Mouse (Mus musculus) ZHBTc4 (cell line): ENCODE measurements around the gene Usp48.

Experiments
- DNase-seq: peaks from one replicate; pipeline ENCODE4 v3.0.0-alpha.2; 2011; ENCODE audit warnings: low read depth, low spot score

Usp48 gene

DNA sequence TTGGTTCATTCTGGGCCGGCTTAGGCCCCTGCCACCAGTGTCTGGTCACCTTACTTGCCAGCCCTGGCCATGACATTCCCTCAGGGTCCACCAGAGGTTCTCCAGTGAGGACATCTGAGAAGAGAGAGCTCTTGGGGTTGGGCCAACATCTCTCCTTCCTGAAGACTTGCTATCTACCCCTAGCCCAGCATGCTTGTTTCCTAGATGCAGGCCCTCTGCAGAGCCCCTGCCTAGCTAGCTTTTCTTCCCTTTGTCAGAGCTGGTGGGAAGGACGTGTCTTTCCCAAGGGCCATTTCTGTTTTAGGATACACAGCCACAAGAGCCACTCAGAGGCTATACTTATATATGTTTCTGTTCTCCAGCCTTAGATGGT is 67.5 kb downstream of the Usp48 start:
- no peak for DNase-seq

DNA sequence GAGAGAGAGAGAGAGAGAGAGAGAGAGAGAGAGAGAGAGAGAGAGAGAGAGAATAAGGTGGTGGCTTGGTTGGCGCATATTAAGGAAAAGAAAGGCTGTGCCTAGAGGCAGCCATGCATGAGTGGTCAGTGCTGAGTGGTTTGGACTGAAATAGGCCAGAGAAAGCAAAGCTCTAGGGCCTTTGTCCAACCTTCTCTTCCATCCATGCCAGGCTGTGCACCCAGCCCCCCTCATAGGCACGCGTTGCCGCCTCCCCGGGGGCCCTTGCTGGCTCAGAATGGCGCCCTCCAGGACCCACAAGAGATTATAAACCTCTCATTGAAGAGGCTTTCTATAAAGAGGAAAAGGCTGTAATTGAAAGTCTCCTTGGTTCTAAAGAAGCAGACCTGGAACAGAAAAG is 68.0 kb downstream of the Usp48 start:
- DNase-seq = no peak

DNA sequence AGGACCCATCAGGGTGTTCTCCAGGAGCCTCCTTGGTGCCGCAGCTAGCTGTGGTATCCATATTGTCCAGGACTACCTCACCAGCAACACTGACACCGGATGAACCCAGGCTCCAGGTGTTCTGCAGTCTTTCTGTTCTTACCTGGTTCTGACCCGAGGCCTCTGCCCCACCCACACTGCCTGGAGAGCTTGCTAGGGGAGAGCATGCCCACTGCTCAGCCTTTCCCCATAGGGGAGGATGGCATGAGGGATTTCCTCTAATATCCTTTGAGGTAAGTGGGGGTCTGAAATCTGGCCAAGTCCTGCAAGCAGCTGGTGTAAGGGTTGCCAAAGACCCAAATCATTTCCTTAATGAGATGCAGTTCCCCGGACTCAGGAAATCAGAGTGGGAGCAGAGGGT is 69.9 kb downstream of the Usp48 start:
- DNase-seq = no peak

DNA sequence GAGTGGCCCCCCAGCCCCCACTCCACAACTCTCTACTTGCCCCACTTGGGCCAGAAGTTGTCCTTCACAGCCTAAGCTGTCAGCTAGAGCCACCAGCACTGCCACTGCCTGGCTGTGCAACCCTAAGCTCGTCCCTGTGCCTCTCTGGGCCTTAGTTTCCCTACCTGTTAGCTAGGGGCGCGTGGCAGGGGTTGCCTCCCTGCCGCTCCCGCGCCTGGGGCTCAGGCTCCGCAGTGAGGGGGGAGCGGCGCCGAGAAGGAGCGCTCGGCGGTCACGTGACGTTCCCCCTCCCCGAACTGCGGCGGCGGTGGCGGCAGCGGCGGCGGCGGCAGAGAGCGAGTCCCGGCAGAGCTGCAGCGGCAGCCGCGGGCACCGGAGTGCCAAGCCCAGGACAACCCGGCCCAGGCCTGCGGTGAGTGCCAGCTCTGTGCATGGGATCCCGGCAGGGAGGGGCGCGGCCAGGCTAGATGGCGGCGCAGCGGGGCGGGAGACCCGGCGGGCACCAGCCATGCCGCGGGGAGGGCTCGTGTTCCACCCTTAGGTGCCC is 71.0 kb downstream of the Usp48 start, which contains the start of gene Rap1gap:
Gene Rap1gap (plus strand): TSS at position 294 of the 547 bp plus-strand sequence.
- peak; percentile 72 for DNase-seq

DNA sequence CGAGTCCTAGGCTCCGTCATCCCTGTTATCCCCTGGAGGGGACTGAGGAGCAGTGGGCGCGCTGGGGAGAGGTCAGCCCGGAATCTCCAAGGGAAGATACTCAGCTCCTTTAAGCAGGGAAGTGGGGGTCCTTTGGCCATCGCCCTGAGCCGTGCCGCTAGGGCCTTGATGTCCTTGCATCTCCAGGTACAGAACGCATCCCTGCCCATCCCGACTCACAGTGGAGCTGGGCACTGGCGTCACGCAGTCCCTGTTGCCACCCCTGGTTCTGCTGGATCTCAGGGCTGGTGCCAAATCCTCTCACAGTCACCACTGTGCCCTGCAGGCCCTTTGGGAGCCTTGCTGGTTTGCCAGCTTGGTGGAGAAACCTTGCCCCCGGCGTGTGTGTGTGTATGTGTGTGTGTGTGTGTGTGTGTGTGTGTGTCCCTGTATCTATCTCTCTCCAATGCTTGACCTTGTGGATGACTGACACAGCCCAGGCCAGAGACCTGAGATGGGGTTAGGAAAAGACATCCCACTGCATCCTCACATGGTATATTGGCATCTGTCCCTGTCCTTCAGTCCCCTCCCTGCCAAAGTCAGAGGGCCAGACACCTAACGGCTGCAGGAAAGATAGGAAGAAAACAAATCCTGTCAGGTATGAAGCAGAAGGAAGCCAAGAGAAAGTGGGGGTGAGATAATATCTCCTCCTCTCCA is 71.6 kb downstream of the Usp48 start:
- DNase-seq = no peak

DNA sequence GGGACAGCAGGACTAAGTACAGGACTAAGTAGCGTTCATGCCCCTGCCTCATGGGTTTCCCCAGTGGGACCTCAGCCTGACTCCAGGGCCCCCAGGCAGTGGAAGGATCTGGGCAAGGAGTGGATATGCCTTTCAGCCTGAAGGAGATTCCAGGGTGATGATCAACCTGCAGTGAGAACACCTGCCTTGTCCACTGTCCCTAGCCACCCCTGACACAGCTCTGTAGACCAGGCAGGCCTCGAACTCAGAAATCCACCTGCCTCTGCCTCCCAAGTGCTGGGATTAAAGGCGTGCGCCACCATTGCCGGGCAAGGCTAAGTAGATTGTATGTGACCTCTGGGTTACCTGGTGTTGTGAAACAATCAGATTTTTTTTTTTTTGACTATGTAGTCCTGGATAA is 72.2 kb downstream of the Usp48 start:
- DNase-seq = no peak

DNA sequence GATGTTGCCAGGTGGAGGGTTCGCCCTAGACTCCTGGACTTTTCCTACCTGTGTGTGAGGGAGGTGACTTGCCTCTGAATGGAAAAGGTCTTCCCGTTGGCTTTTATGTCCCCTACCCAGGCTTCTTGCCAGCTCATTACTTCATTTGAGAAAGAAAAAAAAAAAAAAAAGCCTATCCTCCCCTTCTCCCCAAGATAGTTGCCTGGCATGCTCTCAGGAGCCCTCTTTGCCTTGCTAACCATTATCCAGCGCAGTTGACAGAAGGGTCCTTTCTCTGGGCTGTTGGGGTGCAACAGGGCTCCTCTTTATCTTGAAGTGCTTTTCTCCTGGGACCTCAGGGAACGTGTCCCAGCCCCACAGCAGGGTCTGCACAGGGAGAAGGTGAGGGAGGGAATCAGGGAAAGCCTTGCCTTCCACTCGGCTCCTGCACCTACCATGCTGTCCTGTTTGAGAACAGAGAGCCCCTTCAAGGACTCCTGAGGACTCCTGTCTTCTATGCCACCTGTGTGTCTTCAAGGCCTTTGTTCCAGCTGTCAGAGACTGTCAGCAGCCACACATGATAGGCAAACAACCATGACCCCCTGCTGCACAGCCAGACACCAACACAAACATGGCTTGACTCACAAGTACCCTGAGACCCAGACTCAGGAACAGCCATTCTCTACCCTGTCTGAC is 72.9 kb downstream of the Usp48 start:
- no peak for DNase-seq

DNA sequence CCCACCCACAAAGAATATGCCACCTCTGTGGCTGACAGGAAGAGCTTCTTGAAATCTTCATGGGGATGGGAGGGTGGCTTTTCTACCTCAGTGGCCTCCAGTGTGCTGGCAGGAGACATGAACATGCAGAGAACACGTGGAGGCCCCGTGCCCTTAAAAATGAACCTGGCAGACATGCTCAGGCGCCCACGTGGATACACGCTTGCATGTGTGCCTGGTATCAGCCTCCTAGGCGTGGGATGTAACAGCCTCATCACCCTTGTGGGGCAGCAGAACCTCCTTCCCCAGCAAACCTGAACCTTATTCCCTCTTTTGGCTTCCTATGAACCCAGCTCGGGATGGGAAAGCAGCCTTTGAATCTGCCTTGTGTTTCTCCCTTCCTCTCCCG is 73.4 kb downstream of the Usp48 start:
- no peak for DNase-seq

DNA sequence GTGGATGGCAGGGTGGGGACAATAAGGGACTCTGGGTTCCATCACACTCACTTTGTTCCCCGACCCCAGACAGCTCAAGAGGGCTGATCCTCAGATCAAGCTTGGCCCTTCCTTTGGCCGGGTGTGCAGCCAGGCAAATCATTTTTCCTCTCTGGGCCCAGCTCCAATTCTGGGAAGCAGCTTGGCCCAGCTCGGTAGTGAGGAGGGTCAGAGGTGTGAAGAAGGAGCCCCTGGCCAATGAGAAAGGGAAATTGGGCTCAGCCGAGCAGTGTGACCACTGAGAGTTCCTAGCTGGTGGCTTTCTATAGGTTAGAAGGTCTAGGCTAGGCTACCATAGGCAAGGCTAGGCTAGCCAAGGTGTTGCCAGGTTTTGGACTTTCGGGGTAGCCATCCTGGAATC is 74.2 kb downstream of the Usp48 start:
- DNase-seq = no peak

DNA sequence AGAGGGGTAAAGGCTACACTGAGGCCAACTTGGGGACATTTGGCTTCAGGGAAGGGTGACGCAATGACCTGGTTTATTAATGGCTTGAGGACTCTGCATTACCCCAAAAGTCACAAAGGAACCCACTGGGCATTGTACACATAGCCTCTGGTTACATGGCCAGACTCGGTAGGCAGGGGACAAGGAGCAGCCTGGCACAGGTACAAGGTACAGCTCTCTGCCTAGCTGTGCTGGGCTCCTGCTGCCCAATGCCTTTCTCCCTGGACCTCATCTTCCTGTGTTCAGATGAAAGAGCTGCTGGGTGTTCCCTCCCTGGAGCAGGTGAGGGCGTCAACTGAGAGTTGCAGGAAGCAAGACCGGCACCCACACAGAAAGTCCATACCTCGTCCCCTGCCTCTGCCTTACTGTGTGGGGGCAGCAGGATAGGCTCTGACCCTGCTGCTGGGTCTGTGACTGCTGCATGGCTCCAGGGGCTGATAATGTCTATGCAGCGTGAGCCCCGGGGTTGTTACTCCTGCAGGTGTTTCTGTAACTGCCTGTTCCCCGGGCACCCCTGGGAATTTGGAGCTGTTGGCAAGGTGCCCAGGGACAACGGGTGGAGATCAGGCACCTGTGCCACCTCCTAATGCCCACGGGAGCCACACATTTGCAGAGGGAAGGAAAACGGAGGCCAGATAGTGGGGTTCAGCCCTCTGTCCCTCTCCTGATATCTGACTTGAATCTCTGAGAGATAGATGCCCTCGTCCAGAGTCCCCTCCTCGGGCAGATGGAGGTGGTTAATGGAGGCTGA is 78.4 kb downstream of the Usp48 start:
- no peak for DNase-seq

DNA sequence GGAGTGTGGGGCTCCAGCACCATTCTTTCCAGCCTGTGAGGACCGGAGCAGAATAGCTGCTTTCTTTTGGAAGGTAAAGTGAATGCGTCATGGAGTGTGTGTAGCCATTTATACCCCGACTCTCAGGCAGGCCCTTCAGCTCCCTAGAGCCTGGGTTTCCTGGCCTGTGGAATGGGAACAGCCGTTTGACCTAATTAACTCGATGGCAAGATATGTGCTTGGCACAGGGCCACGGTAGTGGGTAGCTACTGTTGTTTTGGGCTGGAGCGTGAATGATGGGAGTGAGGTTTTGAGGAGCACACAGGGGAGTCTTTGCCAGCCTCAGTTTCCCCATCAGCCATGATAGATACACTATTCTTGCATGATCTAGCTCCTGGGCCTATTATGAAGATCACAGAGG is 82.0 kb downstream of the Usp48 start:
- no peak for DNase-seq

DNA sequence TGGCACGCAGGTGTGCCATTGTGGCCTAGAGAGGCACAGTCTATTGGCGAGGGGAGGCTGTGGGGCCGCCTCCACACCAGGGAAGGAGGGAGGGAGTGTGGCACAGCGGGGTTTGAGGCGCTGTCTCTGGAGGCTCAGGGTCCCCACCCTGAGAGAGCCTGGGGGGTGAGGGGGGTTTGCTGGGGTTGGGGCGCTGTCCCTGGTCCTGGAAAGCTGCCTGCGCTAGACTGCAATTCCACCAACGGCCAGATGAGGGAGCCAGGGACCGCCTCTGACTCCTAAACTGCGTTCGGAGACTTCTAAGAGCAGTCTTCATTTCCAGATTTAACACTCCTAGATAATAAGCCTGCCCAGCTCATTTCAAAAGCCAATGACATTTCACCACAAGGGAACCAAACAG is 82.5 kb downstream of the Usp48 start:
- peak; percentile 82 for DNase-seq

DNA sequence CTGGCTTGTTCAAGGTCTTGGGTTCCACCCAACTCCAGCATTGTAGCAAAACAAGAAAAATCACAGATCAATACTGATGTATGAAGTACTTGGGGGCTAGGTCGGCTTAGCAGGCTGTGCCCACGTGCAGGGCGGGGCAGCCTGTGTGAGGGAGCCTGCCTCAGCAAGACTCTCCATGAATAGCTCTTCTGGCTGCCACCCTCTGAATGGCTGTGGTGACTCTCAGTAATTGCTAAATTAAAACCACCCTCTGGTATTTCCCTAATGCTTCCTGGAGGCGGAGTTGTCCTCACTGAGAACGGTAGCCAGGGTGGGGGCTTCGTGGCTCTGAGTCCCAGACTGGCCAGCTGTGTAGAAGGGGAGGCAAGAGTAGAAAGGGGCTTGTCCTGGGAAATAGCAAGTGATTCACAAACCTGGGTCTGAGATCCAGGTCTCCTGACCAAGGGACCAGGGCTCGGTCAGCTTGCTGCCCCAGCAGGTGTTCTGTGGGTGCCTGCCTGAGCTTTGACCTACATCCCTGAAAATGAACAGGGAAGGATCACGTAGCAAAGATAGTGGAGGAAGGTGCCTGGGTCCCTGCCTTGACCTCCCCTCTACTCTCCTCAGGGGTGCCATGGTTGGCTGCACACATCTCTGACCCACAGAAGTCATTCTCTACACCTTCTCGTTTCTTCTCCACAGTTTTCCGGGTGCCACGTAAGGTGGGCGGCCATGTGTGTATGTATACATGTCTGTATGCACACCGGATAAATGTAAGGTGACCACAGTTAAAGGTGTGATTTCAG is 83.3 kb downstream of the Usp48 start:
- no peak for DNase-seq

DNA sequence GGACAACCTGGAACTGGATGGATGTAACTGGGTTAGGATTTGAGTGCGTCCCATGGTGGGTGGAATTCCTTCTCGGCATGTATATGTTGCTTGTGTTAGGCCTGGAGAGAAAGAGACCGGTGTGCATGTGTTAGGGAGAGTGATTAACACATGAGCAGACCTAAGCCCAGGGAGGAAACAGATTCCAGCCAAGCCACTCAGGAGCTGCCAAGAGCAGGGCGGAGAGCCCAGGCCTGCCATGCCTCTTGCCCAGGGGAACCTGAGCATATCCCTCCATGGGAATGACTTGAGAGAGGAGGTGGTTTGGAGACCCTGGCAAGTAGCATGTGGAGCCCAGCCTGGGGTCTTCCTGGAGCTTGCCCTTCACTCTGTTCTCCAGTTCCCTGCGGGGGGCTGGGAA is 84.4 kb downstream of the Usp48 start:
- no peak for DNase-seq

DNA sequence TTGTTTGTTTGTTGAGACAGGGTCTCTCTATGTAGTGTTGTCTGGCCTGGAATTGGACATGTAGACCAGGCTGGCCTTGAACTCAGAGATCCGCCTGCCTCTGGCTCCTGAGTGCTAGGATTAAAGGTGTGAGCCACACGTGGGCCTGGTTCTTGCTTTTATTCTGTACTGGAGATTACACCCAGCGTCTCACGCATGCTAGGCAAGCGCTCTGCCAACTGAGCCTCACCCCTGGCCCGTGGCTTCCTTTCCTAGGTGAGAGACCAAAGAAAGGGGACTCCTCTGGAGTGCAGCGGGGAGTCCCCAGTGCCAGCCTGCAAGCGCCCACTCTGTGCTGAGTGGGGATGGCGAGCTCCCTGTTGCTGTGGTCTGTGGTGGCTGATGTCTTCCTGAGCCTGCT is 85.0 kb downstream of the Usp48 start:
- DNase-seq = no peak

DNA sequence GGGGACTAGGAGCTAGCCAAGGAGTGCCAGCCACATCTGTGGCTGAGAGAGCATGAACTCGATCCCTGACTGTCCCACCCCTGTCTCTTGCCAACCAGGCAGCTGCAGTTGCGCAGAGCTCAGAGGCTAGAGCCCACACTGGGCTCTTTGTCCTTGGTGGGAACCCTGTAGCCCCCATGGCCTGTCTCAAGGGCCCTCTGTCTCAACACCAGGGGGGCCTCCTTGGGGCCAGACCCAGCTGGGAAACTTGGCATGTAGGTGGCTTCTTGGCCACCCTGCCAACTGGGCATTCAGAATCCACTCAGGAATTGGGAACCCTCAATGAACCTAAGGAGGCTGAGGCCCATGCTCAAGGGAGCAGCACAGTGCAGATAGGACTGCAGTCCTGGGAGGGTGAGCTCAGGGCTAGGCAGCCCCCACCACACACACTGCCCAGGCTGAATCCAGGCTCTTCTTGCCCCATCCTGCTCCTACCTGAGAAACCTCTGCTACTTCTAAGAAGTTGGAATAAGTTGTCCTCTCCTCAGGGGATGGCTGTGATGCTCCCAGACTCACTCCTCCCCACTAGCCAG is 86.5 kb downstream of the Usp48 start:
- no peak for DNase-seq

DNA sequence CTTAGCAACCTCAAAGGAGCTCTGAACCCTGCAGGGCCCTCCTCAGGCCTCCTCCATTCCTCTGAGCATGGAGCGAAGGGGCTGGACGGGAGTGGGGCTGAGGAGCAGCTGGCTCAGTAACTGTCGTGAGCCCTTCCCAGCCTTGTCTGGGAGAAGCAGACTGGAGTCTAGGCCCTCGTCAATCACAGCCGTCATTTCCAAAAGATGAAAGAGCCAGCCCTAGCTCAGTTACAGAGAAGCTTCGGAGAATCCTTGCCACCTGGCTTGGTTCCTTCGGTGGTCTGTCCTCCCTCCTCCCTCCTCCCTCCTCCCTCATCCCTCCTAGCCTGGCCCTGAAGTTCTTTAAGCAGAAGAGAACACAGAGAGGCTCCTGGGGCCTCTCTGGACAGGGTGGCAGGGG is 87.2 kb downstream of the Usp48 start:
- no peak for DNase-seq

DNA sequence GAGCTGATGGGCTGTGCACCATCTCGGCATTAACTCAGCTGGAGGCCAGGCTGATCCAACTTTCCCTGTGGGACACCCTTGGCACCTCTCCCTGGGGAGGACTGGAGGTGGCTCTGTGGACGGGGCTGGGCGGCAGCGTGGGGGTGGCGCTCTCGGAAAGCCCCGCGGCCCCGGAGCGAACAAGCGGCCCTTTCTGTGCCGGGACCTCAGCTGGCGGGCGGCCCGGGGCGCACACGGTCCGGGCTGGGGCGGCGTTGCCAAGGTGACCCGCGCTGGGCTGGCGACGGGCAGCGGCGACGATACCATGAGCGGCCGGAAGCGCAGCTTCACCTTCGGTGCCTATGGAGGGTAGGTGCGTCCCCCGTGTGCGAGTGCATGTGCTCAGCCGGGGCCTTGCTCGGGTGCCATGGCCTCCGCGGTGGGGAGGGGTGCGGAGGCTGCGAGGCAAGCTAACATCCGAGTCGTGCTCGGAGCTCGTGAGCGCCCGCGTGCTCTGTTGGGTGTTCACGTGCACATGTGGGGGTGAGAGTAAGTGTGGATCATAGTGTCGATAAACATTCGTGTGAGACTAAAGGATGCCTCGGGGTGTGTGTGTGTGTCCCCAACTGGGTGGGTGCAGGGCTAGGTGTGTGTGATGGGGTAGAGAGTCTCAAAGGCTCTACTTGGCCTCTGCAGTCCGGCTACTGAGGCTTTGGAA is 88.0 kb downstream of the Usp48 start:
- DNase-seq = peak; percentile 48

DNA sequence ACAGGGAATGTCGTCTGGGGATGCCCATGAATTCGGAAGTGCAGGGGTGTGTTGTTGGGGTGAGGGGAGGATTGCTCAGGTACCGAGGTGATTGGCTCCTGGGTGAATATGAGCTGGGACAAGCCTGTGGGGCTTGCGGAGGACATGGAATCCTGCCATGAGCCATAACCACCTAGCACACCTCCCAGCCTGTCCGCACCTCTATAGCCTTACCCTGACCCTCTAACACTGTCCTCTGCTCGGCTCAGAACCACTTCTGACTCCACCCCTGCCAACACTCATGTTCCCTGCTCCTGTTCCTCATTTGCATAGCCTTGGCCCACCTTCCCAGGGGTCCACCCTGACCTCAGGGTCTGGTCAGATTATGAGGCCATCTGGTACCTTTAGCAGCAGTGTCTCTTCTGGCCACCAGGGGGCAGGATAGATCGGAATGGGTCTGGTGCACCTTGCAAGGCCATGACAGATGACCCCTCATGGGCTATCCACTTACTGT is 89.5 kb downstream of the Usp48 start:
- no peak for DNase-seq

DNA sequence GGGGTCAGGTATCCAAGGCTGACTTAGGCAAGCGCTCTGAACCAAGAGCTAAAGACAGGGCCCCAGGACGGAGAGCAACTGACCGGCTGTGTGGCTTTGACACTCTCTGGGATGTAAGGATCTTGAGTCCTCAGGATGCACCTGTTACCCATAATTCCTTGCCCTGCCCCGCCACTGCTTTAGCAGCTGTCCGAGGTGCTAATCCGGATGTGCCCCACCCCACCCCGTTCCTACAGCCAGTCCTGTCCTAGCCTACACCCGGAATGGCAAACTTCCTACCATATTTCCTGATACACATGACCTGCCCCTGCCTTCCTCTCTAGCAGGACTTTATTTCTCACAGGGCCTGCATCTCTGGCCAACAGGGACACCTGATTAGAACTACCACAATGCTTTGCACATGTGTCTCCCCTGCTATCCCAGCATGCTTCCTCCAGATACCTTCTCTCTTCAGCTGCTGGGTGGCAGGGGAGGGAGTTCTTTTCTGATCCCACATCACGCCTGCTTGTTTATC is 91.3 kb downstream of the Usp48 start:
- peak; percentile 66 for DNase-seq
